Mouse (Mus musculus): Measurements from ENCODE around the gene Pibf1.

- TF ChIP-seq POLR2A (IDR thresholded peaks at IDR 0.05; ENCODE audit: extremely low read depth, insufficient read depth, low read length) (no peak), CTCF (IDR thresholded peaks at IDR 0.05; ENCODE audit: extremely low read depth, insufficient read depth, low read length) (no peak)
Observed at GRCm38 (mm10) chr14:99071146-99071545, 28.1 kb upstream of the Pibf1 start.

Data from cortical plate, adult 2 months (tissue).